Mouse (Mus musculus) lung, postnatal 4 days (tissue): ENCODE measurements around the gene Smim4.

Experiments
- DNase-seq, 2 experiments: peaks; one replicate each; pipeline ENCODE4 v3.0.0; 2021

Smim4 gene

GRCm38 (mm10) chr14:31128826-31129219 lies at the start of gene Smim4:
Gene Smim4, minus strand, starts transcription at chr14:31128956.
- peak; percentile 97 to 99 for DNase-seq

GRCm38 (mm10) chr14:31177715-31178114 lies 49.0 kb upstream of the Smim4 start:
- DNase-seq = no peak

GRCm38 (mm10) chr14:31177287-31177686 lies 48.5 kb upstream of the Smim4 start:
- no peak for DNase-seq

GRCm38 (mm10) chr14:31173537-31173936 lies 44.8 kb upstream of the Smim4 start:
- DNase-seq = no peak

DNA sequence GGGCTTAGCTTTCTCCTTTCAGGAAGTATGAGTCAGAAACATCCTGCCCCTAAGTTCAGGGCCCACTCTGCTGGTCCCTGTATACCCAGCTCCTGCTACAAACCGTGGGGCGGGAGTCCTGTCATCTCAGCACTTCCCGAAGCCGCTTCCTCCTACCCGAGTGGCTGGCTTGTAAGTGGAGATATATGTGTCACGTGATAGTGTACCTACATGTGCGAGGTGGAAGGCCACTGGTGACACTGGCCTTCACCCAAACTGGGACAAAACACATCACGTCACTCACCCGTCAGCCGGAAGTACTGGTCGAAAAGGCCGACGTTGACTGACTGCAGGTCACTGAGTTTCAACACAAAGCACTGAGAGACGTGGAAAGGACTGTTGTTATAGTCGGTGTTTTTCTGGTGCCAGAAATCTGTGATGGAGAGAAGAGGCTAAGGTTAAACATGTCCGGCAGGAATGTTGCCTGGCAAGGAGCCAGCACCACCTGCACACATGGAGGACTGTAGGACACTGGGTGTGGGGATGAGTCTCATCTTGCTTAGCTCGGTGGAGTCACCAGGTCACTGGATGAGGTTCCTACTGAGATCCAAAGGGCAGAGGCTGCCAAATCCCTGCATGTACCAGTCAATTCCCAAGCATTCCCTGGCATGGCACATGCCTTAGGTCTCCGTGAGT lies 44.2 kb upstream of the Smim4 start:
- DNase-seq = peak; percentile 39 to 56

DNA sequence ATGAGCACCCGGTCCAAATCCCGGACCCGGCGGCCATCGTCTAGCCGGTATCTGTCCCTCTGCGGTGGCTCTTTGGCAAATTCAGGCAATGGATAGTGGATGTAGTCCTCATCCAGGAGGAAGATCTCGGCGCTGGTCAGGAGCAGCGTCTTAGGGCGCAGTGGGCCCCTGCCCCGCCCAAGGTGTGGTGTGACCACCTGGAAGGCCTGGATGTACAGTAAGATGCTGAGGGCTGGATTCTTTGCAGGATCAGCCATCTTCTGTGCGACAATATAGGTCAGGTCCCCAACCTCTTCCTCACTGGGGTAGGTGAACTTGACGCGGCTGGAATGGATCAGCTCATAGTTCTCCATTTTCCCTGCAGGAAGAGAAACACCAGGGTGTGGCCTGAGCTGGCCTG lies 43.1 kb upstream of the Smim4 start:
- DNase-seq = no peak

- no peak for DNase-seq
These were observed 42.6 kb upstream of the Smim4 start for GRCm38 (mm10) chr14:31171386-31171785.

GRCm38 (mm10) chr14:31170963-31171362 lies 42.2 kb upstream of the Smim4 start:
- no peak for DNase-seq

GRCm38 (mm10) chr14:31169508-31169907 lies 40.8 kb upstream of the Smim4 start:
- DNase-seq = no peak

DNA sequence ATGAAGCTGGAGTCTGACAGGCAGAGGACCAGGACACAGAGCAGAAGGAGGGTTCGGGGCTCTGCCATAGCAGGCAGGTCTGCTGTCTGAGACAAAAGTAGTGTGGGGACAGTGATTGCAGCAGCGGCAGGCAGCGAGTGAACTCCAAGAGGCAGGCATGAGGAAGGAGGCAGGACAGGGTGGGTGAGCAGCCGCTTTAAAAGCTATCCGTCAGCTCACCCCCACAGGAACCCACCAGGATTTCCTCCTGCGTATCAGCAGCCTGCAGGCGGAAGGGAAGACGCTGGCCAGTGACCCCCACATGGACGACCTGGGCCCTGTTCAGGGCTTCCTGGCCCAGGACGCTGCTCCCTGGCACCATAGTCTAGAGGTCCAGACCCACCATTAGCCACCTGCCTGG lies 39.7 kb upstream of the Smim4 start, which contains the start of gene Stab1:
Gene Stab1, minus strand, starts transcription at position 217 of the 400 bp plus-strand sequence.
- peak; percentile 67 to 81 for DNase-seq

DNA sequence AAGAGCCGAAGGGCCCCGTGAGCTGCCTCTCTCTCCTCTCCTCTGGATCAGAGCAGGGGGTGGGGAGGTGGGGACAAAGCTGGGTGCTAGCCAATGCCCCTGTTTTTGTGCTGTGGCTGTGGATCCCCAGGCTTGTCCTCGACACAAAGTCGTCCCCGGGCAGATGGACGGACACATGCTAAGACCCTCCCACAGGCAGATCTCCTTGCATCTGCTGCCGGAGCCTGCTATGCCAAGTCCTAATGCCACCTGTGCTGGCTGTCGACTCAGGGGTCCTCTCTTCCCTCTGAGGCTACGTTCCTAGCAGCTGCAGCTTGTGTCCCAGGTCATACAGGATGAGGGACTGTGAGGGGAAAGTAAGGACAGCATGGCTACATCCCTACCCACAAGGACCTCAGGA lies 38.1 kb upstream of the Smim4 start:
- no peak for DNase-seq

GRCm38 (mm10) chr14:31165991-31166630 lies 37.4 kb upstream of the Smim4 start:
- DNase-seq = peak; percentile 47 to 68

- DNase-seq = no peak
These were observed 36.7 kb upstream of the Smim4 start for GRCm38 (mm10) chr14:31165458-31165857.

- DNase-seq = no peak
These were observed 36.3 kb upstream of the Smim4 start for GRCm38 (mm10) chr14:31165010-31165409.

DNA sequence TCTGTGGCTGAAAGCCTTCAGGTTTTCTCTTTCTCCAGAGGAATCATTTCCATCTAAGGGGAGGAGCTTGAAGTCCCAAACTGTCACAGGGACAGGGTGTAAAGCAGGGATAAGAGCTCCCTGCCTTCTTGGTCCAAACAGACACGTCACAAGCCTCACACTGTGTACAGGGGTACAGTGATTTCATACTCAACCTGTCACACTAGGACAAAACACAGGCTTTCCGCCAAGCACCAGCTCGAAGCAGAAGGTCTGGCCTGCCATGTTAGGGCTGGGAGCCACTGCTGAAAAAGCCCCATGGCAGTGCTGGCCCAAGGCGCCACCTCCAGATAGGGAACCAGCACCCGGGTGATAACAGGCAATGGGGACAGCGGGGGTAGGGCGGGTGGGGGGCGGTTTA lies 35.3 kb upstream of the Smim4 start:
- no peak for DNase-seq

DNA sequence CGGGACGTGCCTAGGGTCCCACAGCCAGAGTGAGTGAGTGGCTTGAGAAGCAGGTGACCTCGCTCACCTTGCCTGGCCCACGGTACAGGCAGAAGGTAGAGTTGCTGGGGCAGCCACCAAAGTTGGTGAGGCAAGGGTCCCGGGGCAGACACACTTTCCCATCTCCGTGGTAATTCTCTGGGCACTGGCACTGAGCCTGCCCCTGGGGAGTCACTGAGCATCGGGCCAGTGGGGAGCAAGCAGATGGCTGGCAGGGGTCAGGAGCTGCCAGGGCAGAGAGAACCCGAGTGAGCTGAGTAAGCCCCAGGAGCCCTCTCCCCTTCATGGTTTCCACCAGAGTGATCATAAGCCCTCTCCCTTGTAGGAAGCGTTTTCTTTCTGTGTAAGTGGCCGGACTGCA lies 32.9 kb upstream of the Smim4 start:
- DNase-seq = no peak

DNA sequence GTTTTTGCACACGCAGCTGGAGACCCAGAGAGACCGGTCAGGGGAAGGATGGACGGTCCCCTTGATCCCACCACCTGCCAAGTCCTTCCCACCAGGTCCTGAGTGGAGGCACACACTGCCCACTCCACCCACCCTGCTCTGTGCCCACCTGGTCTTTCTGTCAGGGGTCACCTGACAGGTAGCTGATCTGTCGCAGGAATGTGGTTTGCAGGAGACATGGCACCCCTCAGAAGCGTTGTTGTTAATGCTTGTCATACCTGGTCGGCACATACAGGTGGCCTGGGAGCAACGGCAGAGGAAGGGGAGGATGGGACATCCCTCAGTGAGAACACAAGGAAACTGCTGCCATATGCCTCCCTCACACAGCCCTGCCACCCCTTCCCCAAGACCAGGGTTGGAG lies 32.4 kb upstream of the Smim4 start:
- DNase-seq = no peak

GRCm38 (mm10) chr14:31160196-31161150 lies 31.7 kb upstream of the Smim4 start:
- DNase-seq = no peak

- no peak for DNase-seq
These were observed 16.9 kb upstream of the Smim4 start for GRCm38 (mm10) chr14:31145694-31146093.

GRCm38 (mm10) chr14:31141011-31141410 lies 12.3 kb upstream of the Smim4 start:
- DNase-seq = no peak

GRCm38 (mm10) chr14:31140141-31140540 lies 11.4 kb upstream of the Smim4 start:
- no peak for DNase-seq

DNA sequence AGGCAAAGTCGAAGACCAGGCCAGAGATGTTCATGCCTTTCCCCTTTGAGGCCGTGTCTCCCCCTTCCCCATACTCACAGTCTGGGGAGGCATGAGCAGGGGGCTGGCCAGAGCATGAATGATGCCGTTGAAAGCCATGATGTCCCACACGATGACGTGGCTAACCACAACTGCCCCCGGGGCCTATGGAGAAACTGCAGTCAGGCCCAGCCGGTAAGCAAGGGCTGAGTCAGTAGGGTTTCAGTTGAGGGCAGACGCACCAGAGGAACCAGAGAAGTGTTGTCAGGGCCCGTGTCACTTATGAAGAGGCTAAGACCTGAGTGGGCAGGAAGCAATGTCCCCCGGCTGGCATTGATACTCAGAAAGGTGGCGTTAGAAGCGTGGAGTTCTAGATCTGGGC lies 10.9 kb upstream of the Smim4 start:
- DNase-seq = peak in 1 of 2 experiments; percentile 21

GRCm38 (mm10) chr14:31138897-31139429 lies 10.2 kb upstream of the Smim4 start:
- DNase-seq = peak; percentile 60 to 83
